Mouse (Mus musculus) MEL (cell line): Measurements from ENCODE around the gene Zfp160.
"Not testable (repeated sequence)": the region's sequence is repeated elsewhere in the genome, so short reads cannot be mapped to it uniquely, and the experiment has no call there.

Source experiments
- BHLHE40 ChIP-seq: IDR thresholded peaks from 2 replicates; pipeline ENCODE4 v1.6.1; 2012; ENCODE audit warnings: low read depth, mild to moderate bottlenecking, inconsistent platforms, low read length, improper control_type of control experiment, borderline replicate concordance
- CHD1 ChIP-seq: IDR thresholded peaks from 2 replicates; pipeline ENCODE4 v1.6.1; 2012; ENCODE audit warnings: low read depth, mild to moderate bottlenecking, inconsistent platforms, low read length, improper control_type of control experiment
- CHD2 ChIP-seq: IDR thresholded peaks from 2 replicates; pipeline ENCODE4 v1.6.1; 2011; ENCODE audit warnings: low read length, improper control_type of control experiment
- CTCF ChIP-seq, 3 experiments: IDR thresholded peaks in 2 of 3; conservative IDR thresholded peaks in 1 of 3; 2 replicates each; pipeline ENCODE4 v1.5.1; 2011 to 2012; ENCODE audit warnings: low read length in 3 of 3, low read depth in 2 of 3, mild to moderate bottlenecking in 2 of 3, improper control_type of control experiment in 1 of 3, inconsistent platforms in 1 of 3, mixed read lengths in 1 of 3, moderate library complexity in 1 of 3; ENCODE audit not compliant: control insufficient read depth in 1 of 3, insufficient read depth in 1 of 3, poor library complexity in 1 of 3, severe bottlenecking in 1 of 3
- E2F4 ChIP-seq: IDR thresholded peaks from 2 replicates; pipeline ENCODE4 v1.6.1; 2011; ENCODE audit warnings: low read depth, low read length, improper control_type of control experiment, borderline replicate concordance
- EP300 ChIP-seq, 2 experiments: IDR thresholded peaks; 2 replicates each; pipeline ENCODE4 v1.6.1; 2011; ENCODE audit warnings: improper control_type of control experiment in 2 of 2, low read length in 2 of 2, low read depth in 1 of 2, mild to moderate bottlenecking in 1 of 2
- GATA1 ChIP-seq: IDR thresholded peaks from 2 replicates; pipeline ENCODE4 v1.6.1; 2011; ENCODE audit warnings: low read depth, low read length, improper control_type of control experiment
- HCFC1 ChIP-seq: IDR thresholded peaks from 2 replicates; pipeline ENCODE4 v1.6.1; 2012; ENCODE audit warnings: low read depth, mild to moderate bottlenecking, inconsistent platforms, low read length, improper control_type of control experiment, moderate library complexity
- MAFK ChIP-seq: IDR thresholded peaks from 2 replicates; pipeline ENCODE4 v1.6.1; 2011; ENCODE audit warnings: low read depth, mild to moderate bottlenecking, low read length, improper control_type of control experiment, borderline replicate concordance
- POLR2A ChIP-seq, 2 experiments: IDR thresholded peaks; 2 replicates each; pipeline ENCODE4 v1.6.1; 2011 to 2012; ENCODE audit warnings: low read length in 2 of 2, mild to moderate bottlenecking in 2 of 2, control low read depth in 1 of 2, improper control_type of control experiment in 1 of 2, low read depth in 1 of 2, moderate library complexity in 1 of 2; ENCODE audit not compliant: control insufficient read depth in 1 of 2, insufficient read depth in 1 of 2, poor library complexity in 1 of 2
- POLR2AphosphoS2 ChIP-seq: IDR thresholded peaks from 2 replicates; pipeline ENCODE4 v1.6.1; 2011; ENCODE audit warnings: low read length, improper control_type of control experiment
- POLR2AphosphoS5 ChIP-seq: IDR thresholded peaks from 2 replicates; pipeline ENCODE4 v1.6.1; 2012; ENCODE audit warnings: low read depth, borderline replicate concordance, mild to moderate bottlenecking, inconsistent platforms, low read length, moderate library complexity, mixed read lengths
- SMC3 ChIP-seq: IDR thresholded peaks from 2 replicates; pipeline ENCODE4 v1.6.1; 2011; ENCODE audit warnings: low read depth, low read length, improper control_type of control experiment
- ZNF384 ChIP-seq: IDR thresholded peaks from 2 replicates; pipeline ENCODE4 v1.6.1; 2012; ENCODE audit warnings: low read depth, mild to moderate bottlenecking, inconsistent platforms, low read length, improper control_type of control experiment

DNA sequence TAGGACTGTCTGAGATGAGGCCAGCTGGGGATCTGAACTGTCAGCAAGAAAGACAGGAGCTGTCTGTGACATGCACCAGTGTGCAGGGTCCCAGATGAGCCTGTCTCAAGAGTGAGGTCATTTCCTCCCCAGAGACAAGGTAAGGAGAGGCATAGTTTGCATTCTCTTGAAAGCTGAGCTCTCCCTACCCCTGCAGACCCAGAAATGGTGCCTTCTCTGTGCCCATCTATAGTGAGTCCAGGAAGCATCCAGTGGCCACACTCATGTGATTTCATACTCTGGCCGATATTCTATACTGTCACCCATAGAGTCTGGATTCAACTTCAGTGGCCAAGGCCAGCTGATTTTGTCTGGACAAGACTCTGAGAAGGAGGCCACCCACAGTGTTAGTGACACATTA, 46.4 kb downstream of the Zfp160 start:
- not testable (repeated sequence) for TF ChIP-seq CHD1; MAFK; HCFC1; BHLHE40; POLR2A (IDR thresholded peaks at IDR 0.05; ENCODE audit: control insufficient read depth in 1 of 2, insufficient read depth in 1 of 2, low read depth in 1 of 2, low read length in 2 of 2, poor library complexity in 1 of 2); EP300 (IDR thresholded peaks at IDR 0.05; ENCODE audit: low read depth in 1 of 2, low read length in 2 of 2); POLR2AphosphoS2; ZNF384; CTCF (IDR thresholded peaks at IDR 0.05 in 2 of 3, conservative IDR thresholded peaks at IDR 0.05 in 1 of 3; ENCODE audit: control insufficient read depth in 1 of 3, insufficient read depth in 1 of 3, low read depth in 2 of 3, low read length in 3 of 3, poor library complexity in 1 of 3, severe bottlenecking in 1 of 3); POLR2AphosphoS5; SMC3; CHD2; E2F4; GATA1
